Mouse (Mus musculus) bone marrow, adult 2 months (tissue): Measurements from ENCODE around the gene Foxn2.

Experiments used
- CTCF ChIP-seq: fragments of 200-500 bp; IDR thresholded peaks from 2 replicates; pipeline ENCODE4 v1.5.1; 2011; ENCODE audit warnings: low read length, control low read depth; ENCODE audit not compliant: control insufficient read depth, insufficient read depth
- POLR2A ChIP-seq: fragments of 200-500 bp; IDR thresholded peaks from 2 replicates; pipeline ENCODE4 v1.6.1; 2011; ENCODE audit warnings: low read depth, mild to moderate bottlenecking, control low read depth, low read length, borderline replicate concordance; ENCODE audit not compliant: control insufficient read depth

- TF ChIP-seq POLR2A (no peak), CTCF (no peak)
These were observed 505 bp downstream of the Foxn2 start for GRCm38 (mm10) chr17:88441001-88441431.
